Mouse (Mus musculus) midbrain, embryonic 16.5 days (tissue): ENCODE data around the gene Fbxl8. TPM values are rescaled to one million over a fixed set of nuclear protein-coding genes. Genes with fewer than 3 reads are reported as not detected.

ENCODE experiments used
- ATAC-seq: fragments of 200-750 bp; cut with Nextera tagmentation; 2 replicates; pipeline ENCODE4 v1.8.0; 2017; ENCODE audit warnings: moderate TSS enrichment
- H3K27ac ChIP-seq: fragments of 300-500 bp; sonication (generic); 2 replicates; pipeline ENCODE4 v1.5.1; 2014; ENCODE audit warnings: mild to moderate bottlenecking, low read length, mixed read lengths
- H3K27me3 ChIP-seq: fragments of 300-500 bp; sonication (generic); 2 replicates; pipeline ENCODE4 v1.6.1; 2014; ENCODE audit warnings: low read depth, low read length, mixed read lengths; ENCODE audit not compliant: control insufficient read depth, insufficient read depth
- H3K36me3 ChIP-seq: fragments of 300-500 bp; sonication (generic); 2 replicates; pipeline ENCODE4 v1.6.1; 2014; ENCODE audit warnings: mild to moderate bottlenecking, low read length, moderate library complexity, mixed read lengths; ENCODE audit not compliant: control insufficient read depth, insufficient read depth
- H3K4me1 ChIP-seq: fragments of 300-500 bp; sonication (generic); 2 replicates; pipeline ENCODE4 v1.6.1; 2014; ENCODE audit warnings: mild to moderate bottlenecking, low read length, mixed read lengths; ENCODE audit not compliant: control insufficient read depth, insufficient read depth
- H3K4me2 ChIP-seq: fragments of 300-500 bp; sonication (generic); 2 replicates; pipeline ENCODE4 v1.6.1; 2014; ENCODE audit warnings: mild to moderate bottlenecking, low read length, mixed read lengths
- H3K4me3 ChIP-seq: fragments of 300-500 bp; sonication (generic); 2 replicates; pipeline ENCODE4 v1.5.1; 2014; ENCODE audit warnings: low read depth, mild to moderate bottlenecking, low read length, moderate library complexity, mixed read lengths
- H3K9ac ChIP-seq: fragments of 300-500 bp; sonication (generic); 2 replicates; pipeline ENCODE4 v1.6.1; 2014; ENCODE audit warnings: low read depth, low read length, mixed read lengths
- H3K9me3 ChIP-seq: fragments of 300-500 bp; sonication (generic); replicated peaks from 2 replicates; pipeline ENCODE4 v1.6.1; 2014; ENCODE audit warnings: mild to moderate bottlenecking, low read length, mixed read lengths; ENCODE audit not compliant: control insufficient read depth, poor library complexity, severe bottlenecking
- WGBS: fragments of 180-500 bp; shearing (Covaris S2); extraction: QIAGEN DNeasy Blood & Tissue Kit; methylation state at CpG from one replicate; pipeline ENCODE4 v1.1.7; 2014; 5-methylcytosine and 5-hydroxymethylcytosine counted together
- polyA plus RNA-seq: library from polyadenylated mRNA; unstranded; fragments of >200 nt; fragmentation: Nextera tagmentation; extraction: Ambion mirVana; gene quantifications from 2 replicates; pipeline ENCODE4 v1.2.1, GENCODE M21; 2015

Fbxl8 gene
- polyA plus RNA-seq, 1 experiment from 2014 or later = 1.1 TPM

- Histone ChIP-seq H3K4me1 (peaks cover 10% of the 10 kb centered on the region), H3K36me3 (peaks cover 44% of the 10 kb centered on the region), H3K27ac (no peak overlapping the region), H3K27me3 (no peaks in the 10 kb centered on the region), H3K4me3 (no peak overlapping the region), H3K9me3 (no peaks in the 10 kb centered on the region), H3K9ac (no peak overlapping the region), H3K4me2 (no peak overlapping the region)
- peak; percentile 8; the same call in 1 of the 2 replicates for ATAC-seq
- WGBS = 73% methylated on average over 9 of the region's 9 CpGs
Observed at GRCm38 (mm10) chr8:105304325-105305210, 40.1 kb downstream of the Fbxl8 start.

GRCm38 (mm10) chr8:105305211-105306145 lies 41.0 kb downstream of the Fbxl8 start, which contains the start of gene Elmo3:
Gene Elmo3 (plus strand): TSS chr8:105305601.
- peak within 1 kb of the TSS; percentile 45 for H3K4me2 ChIP-seq
- no peaks in the 10 kb centered on the region for H3K9me3 ChIP-seq
- H3K27ac ChIP-seq = no peak within 1 kb of the TSS
- H3K4me3 ChIP-seq = no peak within 1 kb of the TSS; the same call in 1 of the 2 replicates
- no peaks in the 10 kb centered on the region for H3K27me3 ChIP-seq
- ATAC-seq = peak; percentile 49
- WGBS = 10% methylated on average over 30 of the region's 30 CpGs
- H3K4me1 ChIP-seq = peaks cover 10% of the 10 kb centered on the region
- peak within 1 kb of the TSS; percentile 39 for H3K9ac ChIP-seq
- H3K36me3 ChIP-seq = peaks cover 43% of the 10 kb centered on the region

DNA sequence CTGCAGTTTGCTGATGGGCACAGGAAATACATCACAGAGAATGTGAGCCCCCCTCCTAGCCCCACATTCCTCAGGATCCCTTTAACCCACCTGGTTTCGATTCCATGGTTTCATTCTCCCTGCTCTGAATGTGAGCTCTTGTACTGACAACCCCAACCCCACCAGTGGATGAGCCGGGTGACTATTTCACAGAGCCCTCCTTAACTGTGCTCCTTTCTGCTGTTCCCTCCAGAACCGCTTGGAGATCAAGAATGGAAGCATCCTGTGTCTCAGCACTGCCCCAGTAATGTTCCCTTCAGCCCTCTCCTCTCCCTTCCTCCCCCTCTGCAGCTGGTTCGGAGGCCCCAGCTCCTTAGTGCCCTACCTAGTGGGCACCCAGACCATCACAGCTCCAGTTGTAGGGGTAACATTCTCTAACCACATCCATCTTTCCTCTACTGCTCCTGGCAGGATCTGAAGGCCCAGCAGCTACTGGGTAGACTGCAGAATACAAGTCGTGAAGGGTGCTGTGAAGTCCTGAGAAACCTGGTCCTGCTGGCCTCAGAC lies 41.8 kb downstream of the Fbxl8 start:
- peaks cover 39% of the 10 kb centered on the region for H3K36me3 ChIP-seq

GRCm38 (mm10) chr8:105307670-105308069 lies 43.2 kb downstream of the Fbxl8 start:
- H3K27ac ChIP-seq = no peak overlapping the region
- ATAC-seq = no peak
- H3K27me3 ChIP-seq = no peaks in the 10 kb centered on the region
- no peak overlapping the region for H3K4me3 ChIP-seq
- no peaks in the 10 kb centered on the region for H3K9me3 ChIP-seq
- peaks cover 10% of the 10 kb centered on the region for H3K4me1 ChIP-seq
- no peak overlapping the region for H3K4me2 ChIP-seq
- H3K9ac ChIP-seq = no peak overlapping the region
- H3K36me3 ChIP-seq = peaks cover 36% of the 10 kb centered on the region
- WGBS = 94% methylated on average over 13 of the region's 13 CpGs

More for the DNA sequence above, 41.8 kb downstream of the Fbxl8 start:
- Histone ChIP-seq H3K9me3 (no peaks in the 10 kb centered on the region), H3K4me1 (peaks cover 10% of the 10 kb centered on the region), H3K4me3 (no peak overlapping the region), H3K9ac (peak overlapping the region; percentile 39; the same call in 1 of the 2 replicates), H3K27ac (no peak overlapping the region), H3K27me3 (no peaks in the 10 kb centered on the region), H3K4me2 (peak overlapping the region; percentile 45; the same call in 1 of the 2 replicates)
- WGBS = 61% methylated on average over 5 of the region's 5 CpGs
- peak; percentile 13; the same call in 1 of the 2 replicates for ATAC-seq

DNA sequence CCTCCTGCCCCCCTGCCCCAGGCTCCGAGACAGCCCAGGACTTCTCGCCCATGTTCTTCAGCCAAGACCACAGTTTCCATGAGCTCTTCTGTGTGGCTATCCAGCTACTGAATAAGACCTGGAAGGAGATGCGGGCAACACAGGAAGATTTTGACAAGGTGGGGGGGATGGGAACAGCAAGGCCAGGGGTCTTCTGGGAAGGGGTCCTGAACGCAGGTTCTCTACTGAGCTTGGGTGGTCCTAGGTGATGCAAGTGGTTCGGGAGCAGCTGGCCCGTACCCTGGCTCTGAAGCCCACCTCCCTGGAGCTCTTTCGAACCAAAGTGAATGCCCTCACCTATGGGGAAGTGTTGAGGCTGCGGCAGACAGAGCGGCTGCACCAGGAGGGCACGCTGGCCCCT lies 44.0 kb downstream of the Fbxl8 start:
- no peak overlapping the region for H3K4me2 ChIP-seq
- H3K9me3 ChIP-seq = no peaks in the 10 kb centered on the region
- H3K9ac ChIP-seq = no peak overlapping the region
- 94% methylated on average over 10 of the region's 10 CpGs for WGBS
- H3K27ac ChIP-seq = no peak overlapping the region
- H3K27me3 ChIP-seq = no peaks in the 10 kb centered on the region
- H3K4me3 ChIP-seq = no peak overlapping the region
- ATAC-seq = no peak
- H3K4me1 ChIP-seq = peaks cover 10% of the 10 kb centered on the region
- peaks cover 34% of the 10 kb centered on the region for H3K36me3 ChIP-seq

DNA sequence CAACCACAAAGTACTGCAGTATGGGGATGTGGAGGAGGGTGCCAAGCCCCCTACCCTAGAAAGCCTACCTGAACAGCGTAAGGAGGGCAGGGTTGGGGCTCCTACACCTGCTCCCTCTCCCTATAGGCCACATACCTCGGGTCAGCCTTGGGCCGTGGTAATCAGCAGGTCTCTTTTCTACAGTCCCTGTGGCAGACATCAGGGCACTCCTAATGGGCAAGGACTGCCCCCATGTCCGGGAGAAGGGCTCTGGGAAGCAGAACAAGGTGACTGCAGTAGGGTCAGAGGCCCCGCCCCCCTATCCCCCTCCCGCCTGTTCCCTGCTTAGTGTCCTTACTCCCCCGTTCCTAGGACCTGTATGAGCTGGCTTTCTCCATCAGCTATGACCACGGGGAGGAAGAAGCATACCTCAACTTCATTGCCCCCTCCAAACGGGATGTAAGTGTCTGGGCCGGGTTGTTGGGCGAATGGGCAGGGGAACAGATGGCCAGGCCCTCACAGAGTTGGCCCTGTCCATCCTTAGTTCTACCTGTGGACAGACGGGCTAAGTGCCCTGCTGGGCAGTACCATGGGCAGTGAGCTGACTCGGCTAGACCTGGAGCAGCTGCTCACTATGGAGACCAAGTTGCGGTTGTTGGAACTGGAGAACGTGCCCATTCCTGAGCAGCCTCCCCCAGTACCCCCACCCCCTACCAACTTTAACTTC lies 44.8 kb downstream of the Fbxl8 start:
- Histone ChIP-seq H3K4me3 (no peak overlapping the region), H3K4me2 (no peak overlapping the region), H3K4me1 (peaks cover 10% of the 10 kb centered on the region), H3K27ac (no peak overlapping the region), H3K36me3 (peaks cover 34% of the 10 kb centered on the region), H3K9ac (no peak overlapping the region), H3K27me3 (no peaks in the 10 kb centered on the region), H3K9me3 (no peaks in the 10 kb centered on the region)
- 82% methylated on average over 15 of the region's 15 CpGs for WGBS
- ATAC-seq = no peak

DNA sequence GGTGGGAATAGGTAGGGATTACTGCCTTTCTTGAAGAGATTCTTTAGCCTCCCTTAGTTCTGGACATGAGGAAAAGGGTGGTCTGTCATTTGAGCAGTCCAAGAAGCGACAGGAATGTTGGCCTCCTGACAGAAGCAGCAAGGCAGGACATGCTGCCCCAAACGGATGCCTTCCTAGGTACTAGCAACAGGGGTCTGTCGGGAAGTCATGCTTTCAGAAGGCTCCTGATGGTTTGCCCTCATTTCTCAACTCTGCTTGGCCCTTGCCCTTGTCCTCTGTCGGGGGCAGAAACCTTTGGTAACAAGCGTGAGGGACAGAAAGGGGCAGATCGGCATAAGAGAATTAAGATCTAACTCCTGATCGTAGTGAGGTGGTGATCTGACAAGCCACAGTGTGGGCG lies 45.7 kb downstream of the Fbxl8 start:
- no peak for ATAC-seq
- 86% methylated on average over 8 of the region's 8 CpGs for WGBS
- peaks cover 10% of the 10 kb centered on the region for H3K4me1 ChIP-seq
- H3K9me3 ChIP-seq = no peaks in the 10 kb centered on the region
- no peak overlapping the region for H3K4me3 ChIP-seq
- peaks cover 30% of the 10 kb centered on the region for H3K36me3 ChIP-seq
- no peak overlapping the region for H3K4me2 ChIP-seq
- H3K9ac ChIP-seq = no peak overlapping the region
- no peak overlapping the region for H3K27ac ChIP-seq
- H3K27me3 ChIP-seq = no peaks in the 10 kb centered on the region

DNA sequence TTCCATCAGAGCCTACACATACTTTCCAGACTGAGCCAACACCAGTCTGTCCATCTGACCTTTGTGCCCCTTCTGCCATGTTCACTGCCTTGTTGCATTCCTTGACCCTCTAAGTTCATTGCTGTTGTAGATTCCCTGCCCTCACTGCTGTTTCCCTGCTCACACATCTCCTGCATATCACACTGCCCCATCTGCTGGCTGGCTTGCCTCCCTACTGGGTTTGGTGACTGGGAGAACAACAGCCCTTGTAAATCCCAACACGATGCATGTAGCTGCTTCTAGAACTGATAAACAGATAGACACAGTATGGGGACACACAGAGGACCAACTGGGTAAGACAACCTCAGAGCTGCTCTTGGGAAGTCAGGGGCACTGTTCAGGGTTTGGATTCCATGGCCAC lies 47.3 kb downstream of the Fbxl8 start:
- Histone ChIP-seq H3K9me3 (no peaks in the 10 kb centered on the region), H3K27ac (no peak overlapping the region), H3K27me3 (no peaks in the 10 kb centered on the region), H3K9ac (no peak overlapping the region), H3K36me3 (peaks cover 34% of the 10 kb centered on the region), H3K4me2 (no peak overlapping the region), H3K4me1 (no peaks in the 10 kb centered on the region), H3K4me3 (no peak overlapping the region)
- 83% methylated on average over 1 of the region's 1 CpGs for WGBS
- ATAC-seq = no peak
